Mouse (Mus musculus): ENCODE results near the gene Slc35f1. TPM values are rescaled to one million over a fixed set of nuclear protein-coding genes. Genes with fewer than 3 reads are reported as not detected.

Gene Slc35f1
- total and polyA plus RNA-seq, 3 experiments, result not detected

DNA sequence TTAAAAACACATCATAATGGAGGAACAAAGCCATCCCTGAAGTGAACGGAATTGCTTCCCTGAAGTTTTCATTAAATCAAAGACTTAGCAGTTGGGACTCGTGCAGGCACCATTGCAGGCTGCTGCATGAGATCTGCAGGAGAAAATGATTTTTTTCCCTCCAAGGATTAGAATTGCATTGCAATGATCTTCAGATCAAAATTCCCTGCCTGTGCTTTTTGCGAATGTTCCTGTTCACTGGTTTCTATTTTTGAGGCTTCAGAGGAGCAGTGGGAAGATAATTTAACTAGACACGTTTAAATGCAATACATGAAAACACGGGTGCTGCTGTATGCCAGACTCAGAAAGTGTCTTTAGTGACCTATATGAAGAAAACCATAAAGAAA lies 250.5 kb downstream of the Slc35f1 start:
- Histone ChIP-seq H3K27me3 (ENCODE audit: control insufficient read depth in 1 of 2, insufficient read depth in 2 of 2, low read length in 2 of 2) (no peaks in the 10 kb centered on the region), H3K27ac (ENCODE audit: control insufficient read depth, low read depth, low read length) (no peak overlapping the region), H3K9me3 (replicated peaks; ENCODE audit: insufficient read depth, low read length) (no peaks in the 10 kb centered on the region), H3K36me3 (ENCODE audit: control insufficient read depth in 1 of 2, insufficient read depth in 2 of 2, low read length in 2 of 2) (no peaks in the 10 kb centered on the region), H3K79me2 (ENCODE audit: control insufficient read depth, insufficient read depth, low read length, poor library complexity) (no peaks in the 10 kb centered on the region), H3K4me1 (ENCODE audit: control insufficient read depth in 1 of 2, insufficient read depth in 2 of 2, low read length in 2 of 2) (no peaks in the 10 kb centered on the region), H3K4me3 (ENCODE audit: control insufficient read depth in 1 of 2, insufficient read depth in 1 of 2, low read depth in 2 of 2, low read length in 2 of 2) (no peak overlapping the region), H3K9ac (ENCODE audit: control insufficient read depth, low read depth, low read length, poor library complexity, severe bottlenecking) (no peak overlapping the region)
- TF ChIP-seq MXI1 (IDR thresholded peaks at IDR 0.05; ENCODE audit: low read depth, low read length) (no peak), CHD2 (IDR thresholded peaks at IDR 0.05; ENCODE audit: low read length) (no peak), JUND (IDR thresholded peaks at IDR 0.05; ENCODE audit: low read depth, low read length) (no peak), ETS1 (IDR thresholded peaks at IDR 0.05; ENCODE audit: low read depth, low read length) (no peak), ZC3H11A (IDR thresholded peaks at IDR 0.05; ENCODE audit: low read depth, low read length) (no peak), NELFE (IDR thresholded peaks at IDR 0.05; ENCODE audit: low read depth, low read length) (no peak), ELF1 (IDR thresholded peaks at IDR 0.05; ENCODE audit: low read depth, low read length) (no peak), POLR2A (IDR thresholded peaks at IDR 0.05; ENCODE audit: control insufficient read depth in 1 of 2, insufficient read depth in 1 of 2, low read depth in 1 of 2, low read length in 2 of 2, poor library complexity in 1 of 2) (no peak), TAL1 (IDR thresholded peaks at IDR 0.05; ENCODE audit: low read length) (no peak), USF1 (IDR thresholded peaks at IDR 0.05; ENCODE audit: low read depth, low read length) (no peak), SMC3 (IDR thresholded peaks at IDR 0.05; ENCODE audit: low read depth, low read length) (no peak), POLR2AphosphoS5 (IDR thresholded peaks at IDR 0.05; ENCODE audit: borderline replicate concordance, low read depth, low read length) (no peak), SIN3A (IDR thresholded peaks at IDR 0.05; ENCODE audit: low read length) (no peak), KAT2A (conservative IDR thresholded peaks at IDR 0.05; ENCODE audit: low read depth, low read length) (no peak), MAFK (IDR thresholded peaks at IDR 0.05; ENCODE audit: borderline replicate concordance, low read depth, low read length) (no peak)
- DNase-seq (ENCODE audit: low read depth, low spot score), result no peak

DNA sequence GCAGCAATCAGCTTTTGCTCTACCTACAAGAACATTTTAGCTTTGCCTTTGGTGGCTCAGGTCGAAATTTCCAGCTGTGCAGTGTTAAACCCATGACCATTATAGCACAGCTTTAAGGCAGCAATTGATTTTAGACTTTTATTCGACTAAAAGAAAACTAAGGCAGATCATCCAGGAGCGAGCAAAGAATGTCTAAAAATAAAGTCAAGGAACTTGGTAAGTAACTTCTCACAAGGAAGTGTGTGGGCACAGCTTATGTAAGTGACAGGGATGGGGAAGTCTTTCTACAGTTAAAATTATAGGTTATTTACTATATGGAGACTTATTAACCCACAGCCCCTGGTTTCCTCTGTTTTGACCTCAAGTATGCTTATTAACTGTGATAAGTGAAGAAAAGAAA lies 262.2 kb downstream of the Slc35f1 start:
- H3K9me3 ChIP-seq (replicated peaks; ENCODE audit: insufficient read depth, low read length), result no peaks in the 10 kb centered on the region
- H3K4me1 ChIP-seq (ENCODE audit: control insufficient read depth in 1 of 2, insufficient read depth in 2 of 2, low read length in 2 of 2), result no peaks in the 10 kb centered on the region
- DNase-seq (ENCODE audit: low read depth, low spot score), result no peak

More for the DNA sequence above, 262.2 kb downstream of the Slc35f1 start:
- Histone ChIP-seq H3K27ac (ENCODE audit: control insufficient read depth, low read depth, low read length) (no peak overlapping the region), H3K9ac (ENCODE audit: control insufficient read depth, low read depth, low read length, poor library complexity, severe bottlenecking) (no peak overlapping the region), H3K4me3 (ENCODE audit: control insufficient read depth in 1 of 2, insufficient read depth in 1 of 2, low read depth in 2 of 2, low read length in 2 of 2) (no peak overlapping the region), H3K79me2 (ENCODE audit: control insufficient read depth, insufficient read depth, low read length, poor library complexity) (no peaks in the 10 kb centered on the region), H3K27me3 (ENCODE audit: control insufficient read depth in 1 of 2, insufficient read depth in 2 of 2, low read length in 2 of 2) (no peaks in the 10 kb centered on the region), H3K36me3 (ENCODE audit: control insufficient read depth in 1 of 2, insufficient read depth in 2 of 2, low read length in 2 of 2) (no peaks in the 10 kb centered on the region)
- TF ChIP-seq ZMIZ1 (IDR thresholded peaks at IDR 0.05; ENCODE audit: low read depth, low read length) (no peak), ZNF384 (IDR thresholded peaks at IDR 0.05; ENCODE audit: low read depth, low read length) (no peak), MYB (IDR thresholded peaks at IDR 0.05; ENCODE audit: low read depth, low read length) (no peak), USF1 (IDR thresholded peaks at IDR 0.05; ENCODE audit: low read depth, low read length) (no peak), CTCF (IDR thresholded peaks at IDR 0.05 in 2 of 3, conservative IDR thresholded peaks at IDR 0.05 in 1 of 3; ENCODE audit: control insufficient read depth in 1 of 3, insufficient read depth in 1 of 3, low read depth in 2 of 3, low read length in 3 of 3, poor library complexity in 1 of 3, severe bottlenecking in 1 of 3) (no peak)

All from MEL (cell line).